ENCODE assay signal across 8 mouse cellular contexts in genomic region chr8:22124220-22125152, GRCm38 (mm10). TPM values are rescaled to one million over a fixed set of nuclear protein-coding genes. Genes with fewer than 3 reads are reported as not detected.
DNase-seq lines count a peak whose midpoint lies in the region; ATAC-seq and TF ChIP-seq lines count a peak whose summit lies in the region.

Nek5 (minus strand) TSS chr8:22125053.

- DNase-seq in CD4-positive helper T cell, adult 2 months (ENCODE audit: low read depth, low spot score): peak; percentile 64
- peak; percentile 22 for DNase-seq in NIH3T3 (ENCODE audit: low read depth)
- DNase-seq in embryonic facial prominence, embryonic 10.5 days (ENCODE audit: low spot score): peak; percentile 74
- peak; percentile 13 to 35 for DNase-seq in heart, postnatal 10 days
- peak; percentile 69 to 81 for DNase-seq in kidney, postnatal 25 days
- peak; percentile 26 to 41 for DNase-seq in spleen, adult 2 months (ENCODE audit: low read depth in 1 of 2, low spot score in 2 of 2)
- DNase-seq in gastrocnemius, adult 8-10 months (ENCODE audit: low spot score in 2 of 2): no peak

- intact Hi-C loops in heart, postnatal 10 days (cut with DNase I): no loop called here

- H3K9me3 ChIP-seq in embryonic facial prominence, embryonic 10.5 days: no peaks in the 10 kb centered on the region

- H3K27me3 ChIP-seq in embryonic facial prominence, embryonic 10.5 days (replicated peaks; ENCODE audit: low read depth, poor library complexity, severe bottlenecking): 0 out of 2 replicates have a peak, but pooled peaks cover 9% of the 10 kb centered on the region
- no peaks in the 10 kb centered on the region for H3K27me3 ChIP-seq in spleen, adult 2 months (ENCODE audit: control insufficient read depth, insufficient read depth, low read length)

- peak within 1 kb of the TSS; percentile 64 for H3K4me3 ChIP-seq in embryonic facial prominence, embryonic 10.5 days
- H3K4me3 ChIP-seq in spleen, adult 2 months (ENCODE audit: extremely low read depth, insufficient read depth, insufficient read length): peak within 1 kb of the TSS; percentile 64

- 1% methylated on average over 29 of the region's 29 CpGs for WGBS in embryonic facial prominence, embryonic 10.5 days
- 2% methylated on average over 29 of the region's 29 CpGs for WGBS in spleen, adult 2 months

- peaks cover 9% of the 10 kb centered on the region for H3K4me1 ChIP-seq in embryonic facial prominence, embryonic 10.5 days
- no peaks in the 10 kb centered on the region for H3K4me1 ChIP-seq in spleen, adult 2 months (ENCODE audit: control insufficient read depth, insufficient read depth, insufficient read length)

- TF ChIP-seq POLR2A in spleen, adult 2 months (IDR thresholded peaks at IDR 0.05; ENCODE audit: low read depth, low read length): no peak

- H3K27ac ChIP-seq in embryonic facial prominence, embryonic 10.5 days (replicated peaks): no peak within 1 kb of the TSS
- H3K27ac ChIP-seq in spleen, adult 2 months (ENCODE audit: insufficient read depth, low read length): no peak within 1 kb of the TSS

- peak; percentile 76 for ATAC-seq in megakaryocyte, adult 5-6 weeks (ENCODE audit: poor library complexity, severe bottlenecking)

- TF ChIP-seq CTCF in spleen, adult 2 months (IDR thresholded peaks at IDR 0.05; ENCODE audit: extremely low read depth, insufficient read depth, insufficient read length, insufficient replicate concordance): no peak

- peaks cover 16% of the 10 kb centered on the region for H3K36me3 ChIP-seq in embryonic facial prominence, embryonic 10.5 days (replicated peaks)
- no peaks in the 10 kb centered on the region for H3K36me3 ChIP-seq in spleen, adult 2 months (ENCODE audit: control insufficient read depth, insufficient read depth, low read length)

RNA-seq across cellular contexts. Expression of gene Nek5, which starts in this region (rescaled TPM):
- polyA plus RNA-seq in embryonic facial prominence, embryonic 10.5 days (2016; fragmentation: Nextera tagmentation; extraction: Ambion mirVana): 0.15 TPM in 1 of 2 replicates, not detected in the other
- not detected for total RNA-seq in heart, postnatal 10 days (2021)
- total RNA-seq in megakaryocyte, adult 5-6 weeks (2015): not detected in 2 replicates
- not detected in 2 replicates for total RNA-seq in megakaryocyte, adult 5-6 weeks (2017)
- polyA plus RNA-seq in spleen, adult 2 months (2012; rRNA removed): not detected in 2 replicates
- total RNA-seq in gastrocnemius, adult 8-10 months (2022): under 1 TPM; 0.65 to 0.86 (median 0.70) TPM

Comparison
In these comparisons a context has a peak if more than half of its experiments do, and no peak if none do; other contexts are left out.
1. Peak in DNase-seq and H3K4me3 ChIP-seq in embryonic facial prominence, embryonic 10.5 days; RNA of the gene not detected or under 1 TPM.
2. Peak in DNase-seq in heart, postnatal 10 days; RNA of the gene not detected or under 1 TPM.
3. Peak in ATAC-seq in megakaryocyte, adult 5-6 weeks; RNA of the gene not detected or under 1 TPM.
4. Peak in DNase-seq and H3K4me3 ChIP-seq in spleen, adult 2 months; RNA of the gene not detected or under 1 TPM.
5. DNase-seq: peak in CD4-positive helper T cell, adult 2 months (single experiment), NIH3T3 (single experiment) and kidney, postnatal 25 days (2 of 2); none in gastrocnemius, adult 8-10 months (0 of 2).